Comparison of ENCODE assay signal across 9 mouse cellular contexts in the genomic region with DNA sequence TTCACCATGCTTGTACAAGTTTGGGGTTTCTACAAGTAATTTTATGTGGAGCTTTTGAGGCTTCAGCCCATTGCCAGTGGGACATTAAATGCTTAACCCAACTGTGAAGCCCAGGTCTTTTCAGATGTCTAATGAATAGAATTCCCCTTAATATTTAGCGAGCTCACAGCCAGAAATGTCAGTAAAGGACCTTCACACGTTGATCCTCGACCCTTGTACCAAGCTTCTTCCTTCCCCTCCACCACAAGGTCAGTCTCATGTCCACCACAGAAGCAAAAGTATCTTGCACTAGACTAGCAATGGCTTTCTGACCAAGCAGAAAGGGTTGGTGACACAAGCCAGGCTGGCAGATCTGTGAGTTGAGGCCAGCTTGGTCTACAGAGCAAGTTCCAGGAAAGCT. TPM values are rescaled to one million over a fixed set of nuclear protein-coding genes. Genes with fewer than 3 reads are reported as not detected.
DNase-seq lines count a peak whose midpoint lies in the region; ATAC-seq and TF ChIP-seq lines count a peak whose summit lies in the region.
"Had no signal": no experiment of that assay in that cellular context is flagged by ENCODE, and none has a peak within 500 bp of the region (broad histone marks: within the 10 kb centered on the region; RNA-seq: fewer than 3 reads in every experiment).

No protein-coding gene starts in this region.

- no peaks in the 10 kb centered on the region for H3K9me3 ChIP-seq in heart, embryonic 10.5 days
- no peaks in the 10 kb centered on the region for H3K9me3 ChIP-seq in lung, postnatal 0 days (ENCODE audit: low read length)
- no peaks in the 10 kb centered on the region for H3K9me3 ChIP-seq in intestine, postnatal 0 days (ENCODE audit: control insufficient read depth)
- H3K9me3 ChIP-seq in neural tube, embryonic 15.5 days (replicated peaks), result no peaks in the 10 kb centered on the region

- no peak for ATAC-seq in lung, postnatal 0 days
- no peak for ATAC-seq in intestine, postnatal 0 days
- no peak for ATAC-seq in neural tube, embryonic 15.5 days (ENCODE audit: low FRiP score)

- no peak for TF ChIP-seq POLR2A in lung, adult 2 months (IDR thresholded peaks at IDR 0.05; ENCODE audit: borderline replicate concordance, extremely low read depth, low read depth, low read length)

- intact Hi-C loops in heart, postnatal 14 days (cut with DNase I), result loop anchor here (5.0 kb wide), 1 partner anchor 79 kb away; no protein-coding TSS in a partner anchor

- no peaks in the 10 kb centered on the region for H3K36me3 ChIP-seq in heart, embryonic 10.5 days
- H3K36me3 ChIP-seq in lung, postnatal 0 days (ENCODE audit: insufficient read depth, low read length), result no peaks in the 10 kb centered on the region
- no peaks in the 10 kb centered on the region for H3K36me3 ChIP-seq in intestine, postnatal 0 days (ENCODE audit: control insufficient read depth, insufficient read depth)
- no peaks in the 10 kb centered on the region for H3K36me3 ChIP-seq in neural tube, embryonic 15.5 days

- 37% methylated on average over 3 of the region's 3 CpGs for WGBS in heart, embryonic 10.5 days
- 46% methylated on average over 3 of the region's 3 CpGs for WGBS in lung, postnatal 0 days
- WGBS in lung, adult 2 months, result 58% methylated on average over 3 of the region's 3 CpGs
- 61% methylated on average over 3 of the region's 3 CpGs for WGBS in intestine, postnatal 0 days
- WGBS in neural tube, embryonic 15.5 days, result 40% methylated on average over 3 of the region's 3 CpGs

- H3K27ac ChIP-seq in heart, embryonic 10.5 days, result peak overlapping the region; percentile 1; the same call in 1 of the 2 replicates
- no peak overlapping the region for H3K27ac ChIP-seq in lung, postnatal 0 days (ENCODE audit: low read length)
- no peak overlapping the region for H3K27ac ChIP-seq in intestine, postnatal 0 days (ENCODE audit: low read depth, low read length)
- no peak overlapping the region for H3K27ac ChIP-seq in neural tube, embryonic 15.5 days (replicated peaks)

- peaks cover 36% of the 10 kb centered on the region for H3K4me1 ChIP-seq in heart, embryonic 10.5 days
- H3K4me1 ChIP-seq in lung, postnatal 0 days (ENCODE audit: insufficient read depth, low read depth, low read length), result peaks cover 4% of the 10 kb centered on the region; the same call in 1 of the 2 replicates
- peaks cover 7% of the 10 kb centered on the region for H3K4me1 ChIP-seq in lung, adult 2 months (ENCODE audit: control insufficient read depth, insufficient read depth, low read length)
- no peaks in the 10 kb centered on the region for H3K4me1 ChIP-seq in intestine, postnatal 0 days (replicated peaks; ENCODE audit: control insufficient read depth, insufficient read depth, low read length)
- peaks cover 27% of the 10 kb centered on the region for H3K4me1 ChIP-seq in neural tube, embryonic 15.5 days

- H3K4me2 ChIP-seq in lung, postnatal 0 days (replicated peaks; ENCODE audit: low read depth, low read length), result peak overlapping the region; percentile 79; the same call in 1 of the 2 replicates
- H3K4me2 ChIP-seq in intestine, postnatal 0 days (replicated peaks; ENCODE audit: low read depth), result peak overlapping the region; percentile 83
- H3K4me2 ChIP-seq in neural tube, embryonic 15.5 days, result peak overlapping the region; percentile 75

- no peaks in the 10 kb centered on the region for H3K27me3 ChIP-seq in heart, embryonic 10.5 days (ENCODE audit: insufficient read depth, poor library complexity, severe bottlenecking)
- H3K27me3 ChIP-seq in lung, postnatal 0 days (replicated peaks; ENCODE audit: insufficient read depth, low read length), result no peaks in the 10 kb centered on the region
- 0 out of 2 replicates have a peak, but pooled peaks cover 9% of the 10 kb centered on the region for H3K27me3 ChIP-seq in intestine, postnatal 0 days (replicated peaks; ENCODE audit: control insufficient read depth, insufficient read depth, low read length)
- H3K27me3 ChIP-seq in neural tube, embryonic 15.5 days (replicated peaks), result no peaks in the 10 kb centered on the region

- DNase-seq in heart, embryonic 10.5 days (ENCODE audit: low spot score), result no peak
- DNase-seq in heart, postnatal 14 days, result no peak
- no peak for DNase-seq in lung, postnatal 0 days (ENCODE audit: low spot score)
- DNase-seq in lung, adult 2 months, result no peak
- no peak for DNase-seq in layer of hippocampus, postnatal 36 days
- no peak for DNase-seq in adrenal gland, adult 18-20 months (ENCODE audit: low spot score in 2 of 2)
- DNase-seq: cerebellum, postnatal 10 days had no signal

- TF ChIP-seq CTCF in lung, postnatal 0 days (IDR thresholded peaks at IDR 0.05), result no peak
- TF ChIP-seq CTCF in lung, adult 2 months (IDR thresholded peaks at IDR 0.05; ENCODE audit: insufficient read depth, low read length), result no peak
- TF ChIP-seq CTCF in intestine, postnatal 0 days (IDR thresholded peaks at IDR 0.05; ENCODE audit: low read depth), result no peak

- H3K4me3 ChIP-seq in heart, embryonic 10.5 days, result no peak overlapping the region
- no peak overlapping the region for H3K4me3 ChIP-seq in lung, postnatal 0 days (ENCODE audit: low read depth, low read length)
- H3K4me3 ChIP-seq in lung, adult 2 months (replicated peaks; ENCODE audit: extremely low read depth, low read depth, low read length), result no peak overlapping the region
- no peak overlapping the region for H3K4me3 ChIP-seq in intestine, postnatal 0 days (ENCODE audit: low read depth, low read length)
- H3K4me3 ChIP-seq in neural tube, embryonic 15.5 days (replicated peaks), result peak overlapping the region; percentile 77; the same call in 1 of the 2 replicates

- no peak for TF ChIP-seq EP300 in lung, postnatal 0 days (IDR thresholded peaks at IDR 0.05)

- no peak overlapping the region for H3K9ac ChIP-seq in lung, postnatal 0 days (replicated peaks; ENCODE audit: low read depth)
- H3K9ac ChIP-seq in intestine, postnatal 0 days (ENCODE audit: low read depth, low read length), result no peak overlapping the region
- H3K9ac ChIP-seq in neural tube, embryonic 15.5 days (replicated peaks), result no peak overlapping the region

RNA-seq across cellular contexts. Expression of gene Pik3cb, which starts 0.8 kb away (rescaled TPM):
- polyA plus RNA-seq in heart, embryonic 10.5 days (2016; fragmentation: Nextera tagmentation; extraction: Ambion mirVana), result 2.0 and 2.4 TPM in 2 replicates
- 10 to 100 TPM in 1 of 2 experiments, 1 to 10 TPM in 1; 9.7 to 10.1 TPM for total RNA-seq in heart, postnatal 14 days (2021)
- 4.1 and 4.5 TPM in 2 replicates for polyA plus RNA-seq in lung, postnatal 0 days (2015; fragmentation: Nextera tagmentation; extraction: Ambion mirVana)
- 6.4 and 11.1 TPM in 2 replicates for polyA plus RNA-seq in lung, adult 2 months (2012; rRNA removed)
- polyA plus RNA-seq in intestine, postnatal 0 days (2015; fragmentation: Nextera tagmentation; extraction: Ambion mirVana), result 1.2 and 1.6 TPM in 2 replicates
- polyA plus RNA-seq in neural tube, embryonic 15.5 days (2015; fragmentation: Nextera tagmentation; extraction: Ambion mirVana), result 3.1 TPM in 2 replicates
- total RNA-seq in layer of hippocampus, postnatal 36 days (2021), result 10 to 100 TPM; 27.8 to 29.2 TPM
- 10 to 100 TPM; 15.9 to 24.3 TPM for total RNA-seq in adrenal gland, adult 18-20 months (2021)
